Mouse (Mus musculus): Measurements from ENCODE around the gene Gm20737.
"Not testable (repeated sequence)": the region's sequence is repeated elsewhere in the genome, so short reads cannot be mapped to it uniquely, and the experiment has no call there.

Gm20737 gene

DNA sequence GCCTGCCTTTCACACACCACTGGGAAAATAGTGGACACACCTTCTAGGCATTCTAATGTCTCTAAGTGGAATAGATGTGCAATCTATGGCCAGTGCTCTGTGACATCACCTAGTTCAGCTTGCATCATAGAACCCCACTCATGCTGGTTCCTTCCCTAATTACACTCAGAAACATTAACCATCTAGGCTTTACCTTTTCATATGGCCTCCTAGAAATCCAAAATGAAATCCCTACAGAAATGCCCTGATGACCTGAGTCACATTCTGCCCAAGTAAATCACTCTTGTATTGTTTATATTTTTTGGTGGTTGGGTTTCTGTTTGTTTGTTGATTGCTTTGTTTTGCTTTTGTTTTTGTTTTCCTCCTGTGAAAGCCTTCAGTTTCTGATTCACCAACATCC, at the start of gene Gm20737:
TSS of gene Gm20737 (minus strand) at position 101 of the 400 bp plus-strand sequence.
- DNase-seq (ENCODE audit: low read depth, low spot score) = not testable (repeated sequence)

DNA sequence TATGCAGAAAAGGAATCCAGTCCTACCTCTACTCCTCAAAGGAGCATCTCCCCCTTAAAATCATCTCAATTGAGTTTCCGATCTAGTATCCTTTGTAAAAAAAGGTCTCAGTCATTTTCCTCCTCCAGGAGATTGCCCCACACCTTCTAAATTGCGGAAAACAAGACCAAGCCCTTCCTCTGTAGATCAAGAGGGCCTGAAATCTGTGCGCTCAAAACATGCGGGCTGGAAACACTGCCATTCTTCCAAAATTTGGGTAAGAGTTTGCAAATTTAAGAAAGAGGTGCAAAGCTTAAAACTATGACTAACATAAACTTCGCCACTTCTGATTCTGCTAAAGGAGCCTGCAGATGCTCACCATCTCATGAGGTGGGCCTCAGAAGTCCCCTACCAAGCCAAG, 17.3 kb upstream of the Gm20737 start, which contains the start of gene Gm21775:
TSS of gene Gm21775 (plus strand) at position 301 of the 400 bp plus-strand sequence.
- DNase-seq (ENCODE audit: low read depth, low spot score) = not testable (repeated sequence)
